Mouse (Mus musculus): ENCODE data around the gene Phkg1. TPM values are rescaled to one million over a fixed set of nuclear protein-coding genes. Genes with fewer than 3 reads are reported as not detected.
A peak's percentile ranks its signal among the peaks of the same experiment; 100 is the strongest.

Gene Phkg1
- polyA plus RNA-seq, 1 experiment, result 2.3 TPM

DNA sequence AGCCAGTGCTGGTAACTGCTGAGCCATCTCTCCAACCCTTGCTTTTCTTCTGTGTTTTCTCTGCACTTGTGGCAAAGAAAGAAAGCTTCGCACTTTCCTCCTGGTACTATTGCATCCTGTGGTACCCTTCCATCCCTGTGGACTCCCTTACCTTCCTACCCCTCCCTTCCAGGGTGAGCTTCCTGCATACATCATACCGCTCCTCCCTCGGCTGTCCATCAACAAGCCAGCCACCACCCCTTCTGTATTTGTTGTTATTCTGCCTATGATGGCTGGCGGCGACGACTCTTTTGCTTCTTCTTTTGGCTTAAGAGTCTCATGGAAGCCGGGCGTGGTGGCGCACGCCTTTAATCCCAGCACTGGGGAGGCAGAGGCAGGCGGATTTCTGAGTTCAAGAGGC, 23.3 kb downstream of the Phkg1 start:
- no peak overlapping the region for H3K27ac ChIP-seq (replicated peaks; ENCODE audit: low read depth, low read length)
- no peaks in the 10 kb centered on the region for H3K4me1 ChIP-seq (ENCODE audit: control insufficient read depth, insufficient read depth, insufficient read length, low read length)
- no peak overlapping the region for H3K4me3 ChIP-seq (ENCODE audit: insufficient read depth, low read depth, low read length)

DNA sequence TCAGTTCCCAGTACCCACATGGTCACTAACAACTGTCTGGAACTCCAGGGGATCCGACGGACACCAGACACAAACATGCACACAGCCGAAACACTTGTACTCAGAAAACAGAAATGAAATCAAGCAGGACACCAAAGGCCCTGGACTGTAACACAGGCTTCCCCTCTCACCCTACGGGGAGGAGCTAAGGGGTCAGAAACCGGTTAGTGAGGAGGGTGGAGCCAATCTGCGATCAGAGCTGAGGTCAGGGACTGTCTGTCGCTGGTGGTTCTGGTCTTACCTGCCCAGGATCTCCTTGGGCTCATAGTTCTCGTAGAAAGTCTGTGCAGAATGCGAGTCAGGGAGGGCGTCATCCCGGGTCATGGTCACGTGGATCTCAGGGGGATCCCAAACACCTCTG, 24.4 kb downstream of the Phkg1 start:
- no peaks in the 10 kb centered on the region for H3K4me1 ChIP-seq (ENCODE audit: control insufficient read depth, insufficient read depth, insufficient read length, low read length)
- no peak overlapping the region for H3K27ac ChIP-seq (replicated peaks; ENCODE audit: low read depth, low read length)
- H3K4me3 ChIP-seq (ENCODE audit: insufficient read depth, low read depth, low read length), result no peak overlapping the region

DNA sequence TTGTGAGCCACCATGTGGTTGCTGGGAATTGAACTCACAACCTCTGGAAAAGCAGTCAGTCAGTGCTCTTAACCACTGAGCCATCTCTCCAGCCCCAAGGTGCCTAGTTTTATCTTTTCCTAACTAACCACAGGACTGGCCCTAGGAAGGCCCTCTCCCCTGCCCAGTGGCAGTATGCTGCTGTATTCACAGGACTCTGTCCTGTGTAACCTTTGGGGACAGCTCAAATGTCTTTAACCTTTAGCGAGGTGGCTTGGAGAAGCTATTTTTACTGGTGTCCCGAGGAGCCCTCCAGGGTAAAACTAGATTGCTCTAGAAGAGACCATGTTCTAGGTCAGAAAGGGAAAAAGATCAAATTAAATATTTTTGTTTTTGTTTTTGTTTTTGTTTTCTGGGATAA, 27.1 kb downstream of the Phkg1 start:
- Histone ChIP-seq H3K4me1 (ENCODE audit: control insufficient read depth, insufficient read depth, insufficient read length, low read length) (no peaks in the 10 kb centered on the region), H3K4me3 (ENCODE audit: insufficient read depth, low read depth, low read length) (no peak overlapping the region), H3K27ac (replicated peaks; ENCODE audit: low read depth, low read length) (no peak overlapping the region)

DNA sequence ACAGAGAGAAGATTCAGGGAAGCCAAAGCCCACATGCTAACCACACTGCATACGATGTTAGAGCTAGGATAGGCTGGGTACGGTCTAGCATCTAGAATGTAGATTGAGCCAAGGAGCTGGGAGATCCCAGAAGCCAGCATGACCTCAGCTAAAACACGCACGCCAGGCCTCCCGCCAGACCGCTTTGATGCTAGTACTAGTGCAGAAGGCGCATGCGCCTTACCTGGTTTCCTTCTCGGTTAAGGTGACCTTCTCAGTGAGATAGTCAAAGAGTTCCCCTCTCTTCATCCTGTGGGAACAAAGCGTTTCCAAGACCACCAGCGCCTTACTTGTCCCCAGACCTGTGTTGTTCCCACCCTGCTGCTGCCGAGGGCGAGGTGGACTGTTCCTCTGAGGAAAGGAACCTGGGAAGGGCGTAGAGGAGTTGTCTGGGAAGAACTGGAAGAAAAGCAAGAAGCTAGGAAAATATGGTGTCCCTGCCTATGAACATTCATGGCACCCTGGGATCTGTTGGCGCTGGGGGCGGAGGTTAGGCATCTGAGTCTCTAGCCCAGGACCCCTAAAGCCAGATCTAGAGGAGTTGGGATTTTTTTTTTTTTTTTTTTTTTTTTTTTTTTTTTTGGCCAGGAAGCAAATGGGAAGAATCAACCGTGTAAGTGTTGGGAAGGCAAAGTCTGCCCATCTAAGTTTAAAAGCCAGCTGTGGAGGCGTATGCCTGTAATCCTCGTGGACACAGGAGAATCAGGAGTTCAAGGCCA, 28.9 kb downstream of the Phkg1 start:
- Histone ChIP-seq H3K4me3 (ENCODE audit: insufficient read depth, low read depth, low read length) (no peak overlapping the region), H3K4me1 (ENCODE audit: control insufficient read depth, insufficient read depth, insufficient read length, low read length) (no peaks in the 10 kb centered on the region), H3K27ac (replicated peaks; ENCODE audit: low read depth, low read length) (no peak overlapping the region)

DNA sequence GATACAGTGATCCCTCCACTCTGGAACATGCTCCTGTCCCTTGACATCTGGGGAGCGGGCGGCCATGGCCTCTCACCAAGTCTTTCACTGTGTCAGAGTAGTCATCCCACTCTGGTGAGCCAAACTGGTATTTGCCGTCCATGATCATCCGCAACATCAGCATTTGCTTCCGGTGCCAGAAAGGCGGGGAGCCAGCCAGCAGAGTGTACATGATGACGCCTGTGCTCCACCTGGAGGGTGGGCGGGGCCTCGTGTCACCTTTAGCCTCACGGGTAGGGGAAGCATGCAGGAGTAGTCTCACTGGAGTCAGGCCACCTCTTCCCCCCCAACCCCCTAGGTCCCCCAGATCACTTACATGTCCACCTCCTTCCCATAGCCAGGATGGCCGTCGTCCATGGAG, 32.5 kb downstream of the Phkg1 start:
- Histone ChIP-seq H3K4me1 (ENCODE audit: control insufficient read depth, insufficient read depth, insufficient read length, low read length) (no peaks in the 10 kb centered on the region), H3K27ac (replicated peaks; ENCODE audit: low read depth, low read length) (no peak overlapping the region), H3K4me3 (ENCODE audit: insufficient read depth, low read depth, low read length) (no peak overlapping the region)

GRCm38 (mm10) chr5:129864467-129864866, 33.9 kb downstream of the Phkg1 start:
- H3K4me1 ChIP-seq (ENCODE audit: control insufficient read depth, insufficient read depth, insufficient read length, low read length), result no peaks in the 10 kb centered on the region
- H3K27ac ChIP-seq (replicated peaks; ENCODE audit: low read depth, low read length), result no peak overlapping the region
- no peak overlapping the region for H3K4me3 ChIP-seq (ENCODE audit: insufficient read depth, low read depth, low read length)

DNA sequence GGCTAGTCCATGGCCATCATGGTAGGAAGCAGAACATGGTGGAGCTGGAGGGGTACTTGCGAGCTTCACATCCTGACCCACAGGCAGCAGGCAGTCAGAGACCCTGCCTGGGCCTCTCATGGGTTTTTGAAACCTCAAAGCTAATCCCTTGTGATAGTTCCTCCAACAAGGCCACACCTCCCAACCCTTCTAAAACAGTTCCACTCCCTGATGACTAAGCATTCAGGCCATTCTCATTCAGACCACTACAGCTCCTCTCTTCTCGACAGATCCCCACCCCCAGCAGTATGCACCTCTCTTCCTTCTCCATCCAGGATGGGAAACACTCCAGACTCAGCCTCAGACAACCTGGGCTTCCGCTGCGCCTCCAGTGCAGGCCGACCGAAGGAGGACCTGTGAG, 36.0 kb downstream of the Phkg1 start:
- Histone ChIP-seq H3K27ac (replicated peaks; ENCODE audit: low read depth, low read length) (no peak overlapping the region), H3K4me3 (ENCODE audit: insufficient read depth, low read depth, low read length) (no peak overlapping the region), H3K4me1 (ENCODE audit: control insufficient read depth, insufficient read depth, insufficient read length, low read length) (no peaks in the 10 kb centered on the region)

DNA sequence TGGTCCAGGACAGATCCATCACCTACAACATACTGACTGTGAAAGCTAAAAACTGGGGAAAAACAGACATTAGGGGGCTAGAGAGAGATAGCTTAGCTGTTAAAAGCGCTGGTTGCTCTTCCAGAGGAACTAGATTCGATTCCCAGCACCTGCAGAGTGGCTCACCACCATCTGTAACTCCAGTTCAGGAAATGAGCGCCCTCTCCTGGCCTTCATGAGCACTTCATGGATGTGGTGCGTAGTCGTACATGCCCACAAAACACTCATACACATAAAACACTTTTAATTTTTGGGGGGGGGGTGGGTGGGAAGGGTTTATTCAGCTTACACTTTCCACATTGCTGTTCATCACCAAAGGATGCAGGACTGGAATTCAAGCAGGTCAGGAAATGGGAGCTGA, 41.9 kb downstream of the Phkg1 start:
- no peak overlapping the region for H3K4me3 ChIP-seq (ENCODE audit: insufficient read depth, low read depth, low read length)
- no peak overlapping the region for H3K27ac ChIP-seq (replicated peaks; ENCODE audit: low read depth, low read length)
- no peaks in the 10 kb centered on the region for H3K4me1 ChIP-seq (ENCODE audit: control insufficient read depth, insufficient read depth, insufficient read length, low read length)

DNA sequence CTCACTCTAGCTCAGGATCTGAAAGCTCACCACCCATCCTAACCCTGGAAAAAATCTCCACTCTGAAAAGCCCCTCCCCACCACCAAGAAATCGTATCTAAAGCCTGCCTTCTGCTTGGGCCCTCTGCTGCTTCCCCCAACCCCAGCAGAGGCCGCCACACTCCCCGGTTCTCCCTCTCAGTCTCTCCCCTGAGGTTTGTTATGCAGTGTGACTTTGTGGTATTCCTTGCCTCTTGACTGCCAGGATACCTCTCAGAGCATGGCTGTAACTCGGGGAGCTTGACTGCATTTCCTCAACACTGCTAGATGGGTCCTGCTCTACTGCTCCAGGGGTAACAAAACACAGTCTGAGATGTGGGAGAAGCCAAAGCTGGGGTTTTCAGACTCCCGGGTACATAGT, 43.2 kb downstream of the Phkg1 start:
- Histone ChIP-seq H3K4me1 (ENCODE audit: control insufficient read depth, insufficient read depth, insufficient read length, low read length) (no peaks in the 10 kb centered on the region), H3K27ac (replicated peaks; ENCODE audit: low read depth, low read length) (no peak overlapping the region), H3K4me3 (ENCODE audit: insufficient read depth, low read depth, low read length) (no peak overlapping the region)

- Histone ChIP-seq H3K4me1 (ENCODE audit: control insufficient read depth, insufficient read depth, insufficient read length, low read length) (no peaks in the 10 kb centered on the region), H3K27ac (replicated peaks; ENCODE audit: low read depth, low read length) (no peak overlapping the region), H3K4me3 (ENCODE audit: insufficient read depth, low read depth, low read length) (peak overlapping the region; percentile 83)
Observed at GRCm38 (mm10) chr5:129847558-129847820, 50.9 kb downstream of the Phkg1 start.

DNA sequence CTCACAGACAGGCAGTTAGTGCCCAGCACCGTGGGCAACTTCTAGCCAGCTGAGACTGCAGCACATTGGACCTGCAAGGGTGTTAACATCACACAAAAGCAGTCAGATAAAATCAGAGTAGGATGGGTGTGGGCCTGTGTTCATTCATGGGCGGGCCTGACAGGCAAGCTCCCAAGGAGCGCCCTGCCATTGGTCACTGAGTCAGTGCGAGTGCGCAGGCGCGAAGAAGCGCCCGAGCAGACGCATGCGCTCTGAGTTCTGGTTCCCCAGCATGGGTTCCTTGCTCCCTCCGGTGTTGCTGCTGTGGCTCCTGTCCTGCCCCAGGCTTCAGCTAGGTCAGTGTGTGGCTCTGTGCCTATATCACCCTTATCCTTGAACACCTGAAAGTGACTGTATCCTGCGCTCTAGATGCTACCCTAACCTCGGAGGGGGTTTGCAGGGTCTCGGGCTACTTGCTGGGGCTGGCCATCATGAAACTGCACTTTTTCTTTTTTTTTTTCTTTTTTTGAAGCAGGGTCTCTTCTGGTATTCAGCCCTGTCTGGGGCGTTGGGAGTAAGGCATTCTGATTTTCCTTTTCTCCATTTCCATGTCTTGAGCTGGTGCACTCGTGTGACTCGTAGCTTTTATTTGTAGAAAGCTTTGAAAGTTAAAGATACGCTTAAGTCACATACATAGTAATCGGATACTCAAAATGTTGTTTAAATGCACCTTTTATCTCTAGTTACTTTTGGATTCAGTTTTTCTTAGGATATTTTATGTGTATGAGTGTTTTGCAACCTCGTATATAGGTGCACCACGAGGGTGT, 51.4 kb downstream of the Phkg1 start, which contains the start of gene Sumf2:
Gene Sumf2, plus strand, starts transcription at position 235 of the 806 bp plus-strand sequence.
- H3K4me1 ChIP-seq (ENCODE audit: control insufficient read depth, insufficient read depth, insufficient read length, low read length), result no peaks in the 10 kb centered on the region
- H3K27ac ChIP-seq (replicated peaks; ENCODE audit: low read depth, low read length), result no peak within 1 kb of the TSS
- H3K4me3 ChIP-seq (ENCODE audit: insufficient read depth, low read depth, low read length), result peak within 1 kb of the TSS; percentile 83

- no peak overlapping the region for H3K27ac ChIP-seq (replicated peaks; ENCODE audit: low read depth, low read length)
- no peaks in the 10 kb centered on the region for H3K4me1 ChIP-seq (ENCODE audit: control insufficient read depth, insufficient read depth, insufficient read length, low read length)
- H3K4me3 ChIP-seq (ENCODE audit: insufficient read depth, low read depth, low read length), result no peak overlapping the region
Observed at GRCm38 (mm10) chr5:129844848-129845247, 53.5 kb downstream of the Phkg1 start.

Other genes with a start within 250 kb of the Phkg1 start
- gene Zfp11, start 228.4 kb downstream of the Phkg1 start, polyA plus RNA-seq (2012; ENCODE audit: insufficient read depth, insufficient read length, missing spikeins), result 1.4 and 2.0 TPM in 2 replicates
- not detected in 2 replicates for gene Sept14, start 190.0 kb downstream of the Phkg1 start, polyA plus RNA-seq (2012; ENCODE audit: insufficient read depth, insufficient read length, missing spikeins)
- 95.0 and 106 TPM in 2 replicates for gene Mrps17, start 183.1 kb downstream of the Phkg1 start, polyA plus RNA-seq (2012; ENCODE audit: insufficient read depth, insufficient read length, missing spikeins)
- 152 and 165 TPM in 2 replicates for gene Nipsnap2, start 173.5 kb downstream of the Phkg1 start, polyA plus RNA-seq (2012; ENCODE audit: insufficient read depth, insufficient read length, missing spikeins)
- gene Psph, start 111.1 kb downstream of the Phkg1 start, polyA plus RNA-seq (2012; ENCODE audit: insufficient read depth, insufficient read length, missing spikeins), result 46.7 and 56.8 TPM in 2 replicates
- gene Sumf2, start 51.6 kb downstream of the Phkg1 start, polyA plus RNA-seq (2012; ENCODE audit: insufficient read depth, insufficient read length, missing spikeins), result 12.2 and 15.9 TPM in 2 replicates
- 1,785 and 1,958 TPM in 2 replicates for gene Chchd2, start 11.1 kb downstream of the Phkg1 start, polyA plus RNA-seq (2012; ENCODE audit: insufficient read depth, insufficient read length, missing spikeins)
- gene Zbed5, start 2.8 kb downstream of the Phkg1 start, polyA plus RNA-seq (2012; ENCODE audit: insufficient read depth, insufficient read length, missing spikeins), result 0.83 and 1.9 TPM in 2 replicates
- gene Nupr1l, start 10.0 kb upstream of the Phkg1 start, polyA plus RNA-seq (2012; ENCODE audit: insufficient read depth, insufficient read length, missing spikeins), result 4.1 and 6.2 TPM in 2 replicates
- gene Vkorc1l1, start 43.4 kb upstream of the Phkg1 start, polyA plus RNA-seq (2012; ENCODE audit: insufficient read depth, insufficient read length, missing spikeins), result 31.1 and 41.5 TPM in 2 replicates
- gene Gusb, start 104.5 kb upstream of the Phkg1 start, polyA plus RNA-seq (2012; ENCODE audit: insufficient read depth, insufficient read length, missing spikeins), result 16.5 and 18.5 TPM in 2 replicates
- gene Asl, start 130.7 kb upstream of the Phkg1 start, polyA plus RNA-seq (2012; ENCODE audit: insufficient read depth, insufficient read length, missing spikeins), result 23.4 and 27.8 TPM in 2 replicates
- 21.9 and 23.3 TPM in 2 replicates for gene Crcp, start 130.7 kb upstream of the Phkg1 start, polyA plus RNA-seq (2012; ENCODE audit: insufficient read depth, insufficient read length, missing spikeins)
- gene Tpst1, start 174.8 kb upstream of the Phkg1 start, polyA plus RNA-seq (2012; ENCODE audit: insufficient read depth, insufficient read length, missing spikeins), result 11.6 and 14.3 TPM in 2 replicates
- 1.2 and 1.5 TPM in 2 replicates for gene Kctd7, start 246.3 kb upstream of the Phkg1 start, polyA plus RNA-seq (2012; ENCODE audit: insufficient read depth, insufficient read length, missing spikeins)